Mouse (Mus musculus) midbrain, embryonic 14.5 days (tissue): ENCODE results near the gene Tmem254c. TPM values are rescaled to one million over a fixed set of nuclear protein-coding genes. Genes with fewer than 3 reads are reported as not detected.
"Not testable (repeated sequence)": the region's sequence is repeated elsewhere in the genome, so short reads cannot be mapped to it uniquely, and the experiment has no call there.

ENCODE experiments used
- ATAC-seq: fragments of 200-750 bp; cut with Nextera tagmentation; 2 replicates; pipeline ENCODE4 v1.8.0; 2017; ENCODE audit warnings: moderate number of reproducible peaks, moderate library complexity; ENCODE audit not compliant: low FRiP score, low TSS enrichment
- DNase-seq: peaks from one replicate; pipeline ENCODE4 v3.0.0-alpha.2; 2015
- H3K27ac ChIP-seq: fragments of 300-500 bp; sonication (generic); replicated peaks from 2 replicates; pipeline ENCODE4 v1.5.1; 2014; ENCODE audit warnings: mild to moderate bottlenecking, low read depth, low read length, moderate library complexity
- H3K27me3 ChIP-seq: fragments of 300-500 bp; sonication (generic); 2 replicates; pipeline ENCODE4 v1.6.1; 2014; ENCODE audit warnings: low read length, control low read depth, mixed read lengths; ENCODE audit not compliant: control insufficient read depth, insufficient read depth
- H3K36me3 ChIP-seq: fragments of 300-500 bp; sonication (generic); 2 replicates; pipeline ENCODE4 v1.6.1; 2014; ENCODE audit warnings: low read length, control low read depth; ENCODE audit not compliant: control insufficient read depth, insufficient read depth
- H3K4me1 ChIP-seq: fragments of 300-500 bp; sonication (generic); 2 replicates; pipeline ENCODE4 v1.6.1; 2014; ENCODE audit warnings: mild to moderate bottlenecking, antibody characterized with exemption, low read length, control low read depth; ENCODE audit not compliant: control insufficient read depth, insufficient read depth
- H3K4me2 ChIP-seq: fragments of 300-500 bp; sonication (generic); 2 replicates; pipeline ENCODE4 v1.6.1; 2014; ENCODE audit warnings: mild to moderate bottlenecking, low read length, moderate library complexity
- H3K4me3 ChIP-seq: fragments of 300-500 bp; sonication (generic); replicated peaks from 2 replicates; pipeline ENCODE4 v1.5.1; 2014; ENCODE audit warnings: low read depth, low read length
- H3K9ac ChIP-seq: fragments of 300-500 bp; sonication (generic); replicated peaks from 2 replicates; pipeline ENCODE4 v1.6.1; 2014; ENCODE audit warnings: mild to moderate bottlenecking, low read length, moderate library complexity
- H3K9me3 ChIP-seq: fragments of 300-500 bp; sonication (generic); 2 replicates; pipeline ENCODE4 v1.6.1; 2016; ENCODE audit warnings: low read length, control low read depth, mixed read lengths; ENCODE audit not compliant: control insufficient read depth
- WGBS: fragments of 180-500 bp; shearing (Covaris S2); extraction: QIAGEN DNeasy Blood & Tissue Kit; methylation state at CpG from one replicate; pipeline ENCODE4 v1.1.7; 2014; 5-methylcytosine and 5-hydroxymethylcytosine counted together
- polyA plus RNA-seq: library from polyadenylated mRNA; unstranded; fragments of >200 nt; fragmentation: Nextera tagmentation; extraction: Ambion mirVana; gene quantifications from 2 replicates; pipeline ENCODE4 v1.2.1, GENCODE M21; 2014

Tmem254c gene
- polyA plus RNA-seq: 18.3 and 29.7 TPM in 2 replicates

DNA sequence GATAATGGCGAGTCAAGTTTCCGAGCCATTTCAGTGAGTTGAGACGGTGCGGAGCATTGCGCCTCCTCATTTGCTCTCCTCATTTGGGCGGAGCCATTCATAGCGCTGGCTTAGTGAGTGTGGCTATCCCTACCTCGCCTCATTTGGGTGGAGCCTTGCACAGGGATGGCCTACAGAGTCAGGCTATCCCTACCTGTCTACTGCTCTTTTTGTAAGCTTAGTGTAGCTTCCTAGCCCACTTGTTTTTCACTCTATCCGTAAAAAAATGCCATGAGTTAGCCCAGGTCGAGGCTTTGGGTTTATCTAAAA, at the start of gene Tmem254c:
TSS of gene Tmem254c (minus strand) at position 31 of the 309 bp plus-strand sequence.
- not testable (repeated sequence) for H3K27ac ChIP-seq

DNA sequence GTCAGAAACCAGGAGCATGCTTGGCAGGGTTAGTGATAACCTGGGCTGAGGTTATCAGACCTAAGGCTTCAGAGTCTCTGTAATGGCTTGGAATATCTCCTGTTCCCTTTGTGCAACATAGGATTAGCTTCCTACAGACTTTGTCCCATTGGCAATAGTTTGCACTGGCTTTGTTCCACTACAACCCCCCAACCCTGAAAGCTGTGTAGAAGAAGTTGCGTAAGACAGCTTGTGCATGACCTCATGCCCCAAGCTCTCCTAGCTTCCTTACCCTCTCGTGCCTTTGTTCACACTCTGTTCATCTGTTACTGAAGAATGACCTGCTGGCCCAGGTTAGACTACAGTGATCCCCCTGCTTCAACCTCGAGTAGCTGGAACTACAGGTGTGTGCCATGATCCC, 30.5 kb upstream of the Tmem254c start:
- H3K27me3 ChIP-seq, H3K36me3 ChIP-seq, DNase-seq, ATAC-seq, H3K4me3 ChIP-seq, H3K4me1 ChIP-seq, H3K9ac ChIP-seq, H3K27ac ChIP-seq, H3K4me2 ChIP-seq, H3K9me3 ChIP-seq: not testable (repeated sequence)
- WGBS: no CpG with 5 or more reads among the region's 3 CpGs

More for the DNA sequence above, at the start of gene Tmem254c:
- H3K9me3 ChIP-seq, DNase-seq, H3K4me2 ChIP-seq, H3K4me3 ChIP-seq, H3K27me3 ChIP-seq, H3K9ac ChIP-seq, H3K36me3 ChIP-seq, H3K4me1 ChIP-seq: not testable (repeated sequence)
- WGBS: no CpG with 5 or more reads among the region's 10 CpGs
- ATAC-seq: peak; percentile 76; the same call in 1 of the 2 replicates

DNA sequence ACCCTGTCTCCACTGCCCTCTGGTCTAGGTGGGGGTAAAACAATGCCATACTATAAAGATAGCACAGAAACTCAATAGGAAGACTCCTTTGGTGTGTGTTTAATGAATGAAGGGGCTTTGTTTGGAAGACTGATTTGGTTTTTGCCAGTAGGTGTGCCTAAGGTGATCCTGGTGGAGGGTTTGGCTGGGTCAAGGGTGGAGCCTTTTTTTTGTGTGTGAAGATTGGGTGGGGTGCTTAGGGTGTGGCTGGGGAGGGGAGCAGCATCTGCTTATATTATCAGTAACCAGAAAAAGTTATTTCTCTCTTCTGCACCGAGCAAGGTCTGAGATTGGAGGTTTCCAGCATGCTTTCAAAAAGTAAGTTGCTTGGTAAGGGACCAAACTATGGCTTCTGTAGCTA, 14.8 kb upstream of the Tmem254c start, which contains the start of gene Cphx3:
TSS of gene Cphx3 (plus strand) at position 301 of the 400 bp plus-strand sequence.
- not testable (repeated sequence) for ATAC-seq, H3K9ac ChIP-seq, H3K9me3 ChIP-seq, H3K27me3 ChIP-seq, DNase-seq, H3K4me1 ChIP-seq, H3K4me2 ChIP-seq, H3K4me3 ChIP-seq, H3K27ac ChIP-seq, H3K36me3 ChIP-seq
- no CpG with 5 or more reads among the region's 1 CpGs for WGBS

DNA sequence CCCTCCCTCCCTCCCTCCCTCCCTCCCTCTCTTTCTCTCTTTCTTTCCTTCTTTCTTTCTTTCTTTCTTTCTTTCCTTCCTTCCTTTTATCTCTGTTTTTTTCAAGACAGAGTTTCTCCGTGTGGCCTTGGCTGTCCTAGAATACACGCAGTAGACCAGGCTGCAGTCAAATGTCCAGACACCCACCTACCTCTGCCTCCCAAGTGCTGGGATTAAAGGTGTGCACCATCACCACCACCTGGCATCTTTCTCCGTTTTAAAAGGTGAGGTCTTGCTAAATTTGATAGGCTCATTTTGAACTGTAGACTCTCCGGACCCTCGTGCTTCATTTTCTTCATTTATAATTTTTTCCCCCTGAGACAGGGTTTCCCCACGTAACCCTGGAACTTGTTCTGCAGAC, 14.1 kb upstream of the Tmem254c start, which contains the start of gene Cphx2:
TSS of gene Cphx2 (plus strand) at position 301 of the 400 bp plus-strand sequence.
- not testable (repeated sequence) for H3K36me3 ChIP-seq, H3K27me3 ChIP-seq

DNA sequence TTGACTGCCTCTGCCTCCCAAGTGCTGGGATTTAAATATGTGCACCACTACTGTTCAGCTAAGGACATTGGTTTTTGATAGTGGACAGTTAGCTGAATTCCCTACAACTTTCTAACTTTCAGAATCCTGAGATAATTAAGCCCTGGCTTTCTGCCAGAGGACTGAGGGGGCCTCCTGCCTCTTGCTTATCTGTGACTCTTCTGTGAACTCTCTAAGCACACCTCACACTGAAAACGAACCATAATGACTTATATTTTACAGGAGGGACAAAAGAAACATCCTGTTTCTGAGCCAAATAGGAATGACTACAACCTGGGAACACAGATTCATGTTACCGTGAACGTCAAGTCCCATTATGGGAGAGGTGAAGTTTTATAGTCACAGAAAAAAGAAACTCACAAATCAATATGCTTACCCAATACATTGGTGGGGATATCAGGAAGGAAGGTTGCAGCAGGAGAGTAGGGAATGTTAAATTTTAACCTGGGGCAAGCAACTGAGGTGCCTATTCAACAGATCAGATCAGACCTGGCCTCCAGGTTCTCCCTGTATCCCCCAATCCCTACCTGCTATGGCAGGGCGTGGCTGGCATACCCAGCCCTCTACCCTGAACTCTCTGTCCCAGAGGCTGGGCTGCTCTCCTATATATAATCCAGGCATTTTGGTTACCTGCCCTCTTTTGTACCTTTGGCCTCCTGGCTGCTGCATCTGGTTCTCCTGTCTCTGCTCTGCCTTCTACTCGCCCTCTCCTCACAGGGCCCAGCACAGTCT, 9.7 kb upstream of the Tmem254c start:
- not testable (repeated sequence) for ATAC-seq, H3K4me2 ChIP-seq, H3K27me3 ChIP-seq, H3K36me3 ChIP-seq, H3K4me1 ChIP-seq, H3K27ac ChIP-seq, H3K9me3 ChIP-seq, DNase-seq, H3K4me3 ChIP-seq, H3K9ac ChIP-seq
- no CpG with 5 or more reads among the region's 5 CpGs for WGBS

More for the DNA sequence above, 14.1 kb upstream of the Tmem254c start, which contains the start of gene Cphx2:
- not testable (repeated sequence) for H3K4me3 ChIP-seq, H3K4me1 ChIP-seq, H3K4me2 ChIP-seq, DNase-seq, H3K27ac ChIP-seq, H3K9me3 ChIP-seq, H3K9ac ChIP-seq, ATAC-seq
- WGBS: no CpG with 5 or more reads among the region's 6 CpGs

DNA sequence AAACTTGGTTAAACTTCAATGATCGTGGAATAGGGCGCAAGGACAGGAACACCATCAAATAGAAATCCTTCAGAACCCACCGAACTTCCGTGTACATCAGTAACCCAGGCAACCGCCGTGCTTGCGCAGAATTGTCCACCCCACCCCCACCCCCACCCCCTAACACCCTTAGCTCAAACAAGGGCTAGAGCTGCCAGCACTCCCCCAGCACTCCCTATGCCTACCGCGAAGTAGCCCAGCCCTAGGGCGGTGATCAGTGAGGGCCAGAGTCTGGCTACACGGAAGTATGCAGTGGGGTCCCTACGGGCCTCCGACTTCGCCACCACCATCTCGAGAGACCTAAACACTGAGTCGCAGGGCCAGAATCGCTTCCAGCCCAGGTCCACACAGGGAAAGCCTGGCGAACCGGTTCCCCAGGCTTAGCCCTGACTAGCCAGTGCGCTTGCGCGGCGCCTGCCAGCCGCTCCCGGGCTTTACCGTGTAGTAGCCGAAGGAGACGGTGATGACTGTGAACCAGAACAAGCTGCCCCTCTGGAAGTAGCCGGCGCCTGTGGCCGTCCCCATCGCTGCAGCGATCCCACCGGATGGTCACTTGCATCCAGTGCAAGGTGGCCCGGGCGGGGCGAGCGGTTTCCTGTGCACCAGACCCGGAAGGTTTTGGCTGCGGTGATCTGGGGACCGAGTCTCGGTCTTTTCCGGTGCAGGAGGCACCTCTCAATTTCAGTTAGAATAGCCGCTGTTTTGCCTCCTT, 406 bp downstream of the Tmem254c start:
- not testable (repeated sequence) for H3K4me3 ChIP-seq, DNase-seq, H3K27ac ChIP-seq, H3K9ac ChIP-seq, H3K4me2 ChIP-seq, H3K36me3 ChIP-seq, H3K4me1 ChIP-seq, H3K9me3 ChIP-seq, H3K27me3 ChIP-seq
- peak; percentile 86; the same call in 1 of the 2 replicates for ATAC-seq
- WGBS: no CpG with 5 or more reads among the region's 44 CpGs

DNA sequence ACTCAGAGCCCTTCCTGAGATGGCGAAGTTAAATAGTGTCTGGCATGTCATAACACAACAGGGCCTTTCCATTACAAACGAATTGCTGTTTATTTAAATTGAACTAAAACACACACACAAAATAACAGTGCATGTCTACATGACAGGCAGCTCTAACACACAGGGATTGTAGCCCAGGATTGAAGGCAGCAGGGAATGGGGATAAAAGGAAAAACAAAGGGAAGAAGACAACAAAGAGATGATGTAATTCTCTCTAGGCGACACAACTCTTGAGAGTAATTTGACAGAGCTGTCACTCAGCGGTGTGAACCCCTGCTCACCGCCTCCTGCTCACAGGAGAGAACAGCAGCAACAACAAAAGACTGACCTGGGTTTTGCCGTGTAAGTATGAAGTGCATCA, 7.8 kb downstream of the Tmem254c start:
- not testable (repeated sequence) for DNase-seq, ATAC-seq, H3K9ac ChIP-seq, H3K27me3 ChIP-seq, H3K27ac ChIP-seq, H3K9me3 ChIP-seq, H3K4me3 ChIP-seq, H3K36me3 ChIP-seq, H3K4me1 ChIP-seq, H3K4me2 ChIP-seq
- no CpG with 5 or more reads among the region's 6 CpGs for WGBS

DNA sequence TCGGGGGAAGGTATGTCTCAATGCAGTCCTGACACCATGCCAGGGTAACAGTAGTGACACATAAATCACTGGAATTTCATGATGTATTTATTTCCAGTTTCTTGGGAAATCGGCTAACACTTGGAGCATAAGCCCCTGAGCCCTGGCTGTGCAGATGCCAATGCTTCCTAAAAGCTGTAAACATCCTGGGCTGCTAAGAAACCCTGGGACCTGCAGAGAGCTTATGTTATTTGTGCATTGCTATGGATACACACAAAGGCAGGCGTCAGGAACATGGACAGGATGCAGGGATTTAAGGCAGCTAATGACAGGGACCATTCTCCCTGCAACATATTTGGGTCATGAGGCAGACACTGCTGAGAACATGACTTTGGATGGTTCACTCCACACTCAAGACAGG, 9.0 kb downstream of the Tmem254c start:
- not testable (repeated sequence) for H3K4me2 ChIP-seq, H3K4me1 ChIP-seq, DNase-seq, H3K9me3 ChIP-seq, H3K36me3 ChIP-seq, H3K27ac ChIP-seq, ATAC-seq, H3K9ac ChIP-seq, H3K4me3 ChIP-seq, H3K27me3 ChIP-seq
- no CpG with 5 or more reads among the region's 3 CpGs for WGBS
